Mouse (Mus musculus) heart, embryonic 16.5 days (tissue): ENCODE data around the gene 6030408B16Rik. TPM values are rescaled to one million over a fixed set of nuclear protein-coding genes. Genes with fewer than 3 reads are reported as not detected.

Experiments used
- ATAC-seq: fragments of 200-750 bp; cut with Nextera tagmentation; replicated peaks from 2 replicates; pipeline ENCODE4 v1.8.0; 2017; ENCODE audit warnings: moderate number of reproducible peaks; ENCODE audit not compliant: insufficient read depth, low FRiP score; ENCODE audit errors: extremely low read depth
- H3K27ac ChIP-seq: fragments of 300-500 bp; sonication (generic); 2 replicates; pipeline ENCODE4 v1.5.1; 2014; ENCODE audit warnings: mild to moderate bottlenecking, low read length, control low read depth, moderate library complexity
- H3K27me3 ChIP-seq: fragments of 300-500 bp; sonication (generic); 2 replicates; pipeline ENCODE4 v1.6.1; 2014; ENCODE audit warnings: low read length, mixed read lengths; ENCODE audit not compliant: control insufficient read depth, insufficient read depth
- H3K36me3 ChIP-seq: fragments of 300-500 bp; sonication (generic); 2 replicates; pipeline ENCODE4 v1.6.1; 2014; ENCODE audit not compliant: control insufficient read depth, insufficient read depth
- H3K4me1 ChIP-seq: fragments of 300-500 bp; sonication (generic); 2 replicates; pipeline ENCODE4 v1.6.1; 2014; ENCODE audit warnings: low read length, mixed read lengths; ENCODE audit not compliant: control insufficient read depth, insufficient read depth
- H3K4me2 ChIP-seq: fragments of 300-500 bp; sonication (generic); 2 replicates; pipeline ENCODE4 v1.6.1; 2014; ENCODE audit warnings: low read depth, mild to moderate bottlenecking, control low read depth, low read length
- H3K4me3 ChIP-seq: fragments of 300-500 bp; sonication (generic); 2 replicates; pipeline ENCODE4 v1.5.1; 2014; ENCODE audit warnings: mild to moderate bottlenecking, control low read depth, low read length
- H3K9ac ChIP-seq: fragments of 300-500 bp; sonication (generic); 2 replicates; pipeline ENCODE4 v1.6.1; 2014; ENCODE audit warnings: low read length, control low read depth
- H3K9me3 ChIP-seq: fragments of 300-500 bp; sonication (generic); replicated peaks from 2 replicates; pipeline ENCODE4 v1.6.1; 2016; ENCODE audit warnings: low read length; ENCODE audit not compliant: control insufficient read depth
- WGBS: fragments of 180-500 bp; shearing (Covaris S2); extraction: QIAGEN DNeasy Blood & Tissue Kit; methylation state at CpG from one replicate; pipeline ENCODE4 v1.1.7; 2014; 5-methylcytosine and 5-hydroxymethylcytosine counted together
- polyA plus RNA-seq: library from polyadenylated mRNA; unstranded; fragments of >200 nt; fragmentation: Nextera tagmentation; extraction: Ambion mirVana; gene quantifications from 2 replicates; pipeline ENCODE4 v1.2.1, GENCODE M21; 2015

Gene 6030408B16Rik
- polyA plus RNA-seq, 1 experiment from 2014 or later = 2.8 TPM

DNA sequence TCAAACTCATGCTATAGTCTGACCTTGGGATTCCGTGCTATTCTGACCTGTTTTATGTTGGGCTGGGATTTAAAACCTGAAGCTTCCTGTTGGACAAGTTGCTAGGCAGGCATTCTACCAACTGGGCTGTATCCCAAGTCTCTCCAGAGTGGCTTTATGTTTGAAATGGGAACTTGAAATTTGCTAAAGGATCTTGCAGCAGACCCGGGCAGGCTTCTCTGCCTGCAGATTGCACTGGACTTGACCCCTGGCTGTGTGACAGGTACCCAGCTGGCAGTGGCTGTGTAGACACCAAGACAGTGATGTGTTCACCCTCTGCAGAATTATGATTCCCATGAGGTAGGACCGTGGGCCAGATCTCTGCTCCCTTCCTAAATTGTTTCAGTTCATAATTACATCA, 1.0 kb upstream of the 6030408B16Rik start:
- Histone ChIP-seq H3K4me2 (no peak overlapping the region), H3K36me3 (peaks cover 40% of the 10 kb centered on the region), H3K4me3 (no peak overlapping the region), H3K27ac (no peak overlapping the region), H3K4me1 (no peaks in the 10 kb centered on the region), H3K27me3 (no peaks in the 10 kb centered on the region), H3K9ac (no peak overlapping the region), H3K9me3 (no peaks in the 10 kb centered on the region)
- no peak for ATAC-seq
- WGBS = 76% methylated on average over 3 of the region's 3 CpGs

DNA sequence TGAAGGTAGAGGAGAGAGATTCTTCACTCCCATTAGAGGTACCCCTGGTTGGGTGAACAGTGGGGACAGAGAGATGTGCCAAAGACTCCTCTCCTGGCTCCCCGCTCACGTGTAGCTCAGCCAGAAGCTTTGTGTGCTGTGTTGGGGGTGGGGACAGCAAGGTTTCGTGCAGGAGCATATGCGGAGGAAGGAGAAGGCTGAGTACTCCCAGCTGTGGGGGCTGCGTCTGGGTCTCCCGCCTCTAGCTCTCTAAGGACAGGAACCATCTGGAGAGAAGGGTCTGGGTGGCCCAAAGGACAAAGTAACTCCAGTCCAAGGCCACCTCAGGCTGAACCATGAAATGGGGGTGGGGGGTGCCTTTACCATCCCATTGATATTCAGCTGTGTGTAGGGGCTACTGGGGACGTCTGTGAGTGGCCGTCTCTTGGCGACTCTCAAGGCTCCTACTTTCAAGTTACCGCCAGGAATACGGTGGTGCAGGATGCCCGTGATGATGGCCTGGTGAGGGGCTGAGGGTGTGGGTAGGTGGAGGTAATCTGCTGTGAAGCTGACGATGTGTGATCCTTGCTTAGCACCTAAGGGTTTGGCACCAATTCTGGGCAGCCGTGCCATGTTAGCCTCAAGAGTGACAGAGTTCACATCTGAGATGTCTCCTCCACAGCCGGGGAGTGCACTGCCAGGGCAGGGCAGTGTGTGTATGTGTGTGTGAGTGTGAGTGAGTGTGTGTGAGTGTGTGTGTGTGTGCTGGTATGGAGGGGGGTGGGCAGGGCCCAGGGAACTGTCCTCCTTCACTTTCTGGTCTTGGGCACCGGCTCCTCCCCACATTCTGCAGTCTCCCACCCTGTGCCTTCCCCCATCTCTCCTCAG, 1.2 kb downstream of the 6030408B16Rik start:
- peak overlapping the region; percentile 14; the same call in 1 of the 2 replicates for H3K9ac ChIP-seq
- 46% methylated on average over 16 of the region's 16 CpGs for WGBS
- peak overlapping the region; percentile 3; the same call in 1 of the 2 replicates for H3K27ac ChIP-seq
- peaks cover 23% of the 10 kb centered on the region for H3K36me3 ChIP-seq
- ATAC-seq = 0 out of 2 replicates have a peak, but pooled peaks have one; percentile 35
- H3K27me3 ChIP-seq = no peaks in the 10 kb centered on the region
- no peaks in the 10 kb centered on the region for H3K9me3 ChIP-seq
- H3K4me2 ChIP-seq = no peak overlapping the region
- H3K4me1 ChIP-seq = peaks cover 10% of the 10 kb centered on the region
- 0 out of 2 replicates have a peak overlapping the region, but pooled peaks have one; percentile 11 for H3K4me3 ChIP-seq

GRCm38 (mm10) chr15:101295106-101295505, 2.1 kb downstream of the 6030408B16Rik start:
- 62% methylated on average over 7 of the region's 7 CpGs for WGBS

DNA sequence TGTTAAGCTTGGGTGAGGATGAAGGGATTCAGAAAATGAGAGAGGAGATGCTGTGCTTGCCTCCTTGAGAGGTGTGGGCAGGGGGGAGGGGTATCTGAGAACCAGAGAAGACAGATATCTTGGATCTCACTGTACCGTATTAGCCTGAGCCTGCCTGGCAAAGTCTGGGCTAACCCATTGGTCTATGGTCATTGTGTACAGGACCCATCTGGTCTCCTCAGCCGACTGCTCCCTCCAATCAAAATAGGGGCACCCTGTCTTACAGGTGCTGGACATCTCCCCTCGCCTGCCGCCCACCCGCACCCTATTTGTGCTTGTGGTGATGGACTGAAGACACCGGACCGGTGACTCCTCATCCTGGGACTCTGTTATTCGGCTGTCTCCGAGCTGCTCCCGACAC, 2.6 kb downstream of the 6030408B16Rik start:
- ATAC-seq = no peak
- 87% methylated on average over 10 of the region's 10 CpGs for WGBS
- Histone ChIP-seq H3K27me3 (no peaks in the 10 kb centered on the region), H3K27ac (peak overlapping the region; percentile 28; the same call in 1 of the 2 replicates), H3K9me3 (no peaks in the 10 kb centered on the region), H3K9ac (no peak overlapping the region), H3K4me3 (no peak overlapping the region), H3K4me2 (no peak overlapping the region), H3K4me1 (peaks cover 21% of the 10 kb centered on the region), H3K36me3 (peaks cover 9% of the 10 kb centered on the region)

More at GRCm38 (mm10) chr15:101295106-101295505, 2.1 kb downstream of the 6030408B16Rik start:
- Histone ChIP-seq H3K36me3 (peaks cover 14% of the 10 kb centered on the region), H3K27me3 (no peaks in the 10 kb centered on the region), H3K4me3 (no peak overlapping the region), H3K9me3 (no peaks in the 10 kb centered on the region), H3K4me1 (peaks cover 18% of the 10 kb centered on the region), H3K4me2 (no peak overlapping the region), H3K9ac (no peak overlapping the region), H3K27ac (no peak overlapping the region)
- ATAC-seq = no peak

GRCm38 (mm10) chr15:101296091-101296490, 3.1 kb downstream of the 6030408B16Rik start:
- no peak overlapping the region for H3K4me3 ChIP-seq
- no peaks in the 10 kb centered on the region for H3K9me3 ChIP-seq
- no peak overlapping the region for H3K9ac ChIP-seq
- H3K27ac ChIP-seq = peak overlapping the region; percentile 28; the same call in 1 of the 2 replicates
- H3K36me3 ChIP-seq = peaks cover 5% of the 10 kb centered on the region; the same call in 1 of the 2 replicates
- 72% methylated on average over 11 of the region's 11 CpGs for WGBS
- ATAC-seq = no peak
- no peaks in the 10 kb centered on the region for H3K27me3 ChIP-seq
- no peak overlapping the region for H3K4me2 ChIP-seq
- H3K4me1 ChIP-seq = peaks cover 21% of the 10 kb centered on the region

GRCm38 (mm10) chr15:101297988-101298387, 5.0 kb downstream of the 6030408B16Rik start:
- Histone ChIP-seq H3K9ac (peak overlapping the region; percentile 42; the same call in 1 of the 2 replicates), H3K4me1 (peaks cover 21% of the 10 kb centered on the region), H3K36me3 (no peaks in the 10 kb centered on the region), H3K27me3 (no peaks in the 10 kb centered on the region), H3K4me2 (peak overlapping the region; percentile 31), H3K4me3 (no peak overlapping the region), H3K9me3 (no peaks in the 10 kb centered on the region), H3K27ac (peak overlapping the region; percentile 10; the same call in 1 of the 2 replicates)
- ATAC-seq = no peak
- WGBS = 36% methylated on average over 7 of the region's 7 CpGs

- ATAC-seq = no peak
- H3K36me3 ChIP-seq = no peaks in the 10 kb centered on the region
- no peak overlapping the region for H3K4me3 ChIP-seq
- peak overlapping the region; percentile 31 for H3K4me2 ChIP-seq
- H3K9ac ChIP-seq = peak overlapping the region; percentile 42; the same call in 1 of the 2 replicates
- H3K9me3 ChIP-seq = no peaks in the 10 kb centered on the region
- H3K27me3 ChIP-seq = no peaks in the 10 kb centered on the region
- WGBS = 19% methylated on average over 7 of the region's 7 CpGs
- H3K4me1 ChIP-seq = peaks cover 21% of the 10 kb centered on the region
- H3K27ac ChIP-seq = 0 out of 2 replicates have a peak overlapping the region, but pooled peaks have one; percentile 10
Observed at GRCm38 (mm10) chr15:101298550-101298949, 5.5 kb downstream of the 6030408B16Rik start.

- no peak overlapping the region for H3K4me2 ChIP-seq
- H3K9me3 ChIP-seq = no peaks in the 10 kb centered on the region
- no peaks in the 10 kb centered on the region for H3K27me3 ChIP-seq
- H3K27ac ChIP-seq = peak overlapping the region; percentile 73
- H3K36me3 ChIP-seq = no peaks in the 10 kb centered on the region
- peaks cover 21% of the 10 kb centered on the region for H3K4me1 ChIP-seq
- peak overlapping the region; percentile 44; the same call in 1 of the 2 replicates for H3K9ac ChIP-seq
- WGBS = 35% methylated on average over 14 of the region's 14 CpGs
- no peak overlapping the region for H3K4me3 ChIP-seq
- peak; percentile 73 for ATAC-seq
Observed at GRCm38 (mm10) chr15:101299480-101299960, 6.5 kb downstream of the 6030408B16Rik start.

DNA sequence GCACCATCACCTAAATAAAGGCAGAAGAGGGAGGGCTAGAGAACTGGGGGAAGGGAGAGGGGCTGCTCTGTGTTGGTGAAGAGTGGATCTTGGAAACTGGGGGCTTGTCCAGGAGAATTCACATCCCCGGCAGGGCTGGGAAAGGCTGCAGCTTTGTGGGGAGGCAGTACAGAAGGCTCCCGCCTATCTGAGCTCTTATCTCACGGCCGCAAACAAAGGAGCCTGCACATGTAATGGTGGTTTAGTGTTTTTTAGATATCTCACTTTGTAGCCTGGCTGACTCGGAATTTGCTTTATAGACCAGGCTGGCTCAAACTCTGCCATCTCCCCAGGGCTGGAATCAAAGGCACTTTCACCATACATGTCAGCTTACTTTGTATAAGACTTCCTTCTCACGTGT, 7.1 kb downstream of the 6030408B16Rik start:
- Histone ChIP-seq H3K27ac (peak overlapping the region; percentile 71), H3K9ac (no peak overlapping the region), H3K9me3 (no peaks in the 10 kb centered on the region), H3K4me2 (no peak overlapping the region), H3K27me3 (no peaks in the 10 kb centered on the region), H3K36me3 (no peaks in the 10 kb centered on the region), H3K4me1 (peaks cover 21% of the 10 kb centered on the region), H3K4me3 (no peak overlapping the region)
- ATAC-seq = no peak
- WGBS = 26% methylated on average over 6 of the region's 6 CpGs
